Mouse (Mus musculus) liver, adult 2 months (tissue): ENCODE data around the gene Gm49342.

ENCODE experiments used
- CTCF ChIP-seq: fragments of 200-500 bp; IDR thresholded peaks from 2 replicates; pipeline ENCODE4 v1.5.1; 2011; ENCODE audit warnings: low read depth, low read length, control low read depth
- POLR2A ChIP-seq: fragments of 200-500 bp; IDR thresholded peaks from 2 replicates; pipeline ENCODE4 v1.6.1; 2011; ENCODE audit warnings: low read length, control low read depth; ENCODE audit not compliant: insufficient read depth; ENCODE audit errors: extremely low read depth

GRCm38 (mm10) chr14:50997088-50997487 is 52.8 kb downstream of the Gm49342 start:
- TF ChIP-seq POLR2A (no peak), CTCF (no peak)
